Mouse (Mus musculus): ENCODE results near the gene Slco6c1. TPM values are rescaled to one million over a fixed set of nuclear protein-coding genes. Genes with fewer than 3 reads are reported as not detected.

Slco6c1 gene
- total and polyA plus RNA-seq, 3 experiments = not detected

DNA sequence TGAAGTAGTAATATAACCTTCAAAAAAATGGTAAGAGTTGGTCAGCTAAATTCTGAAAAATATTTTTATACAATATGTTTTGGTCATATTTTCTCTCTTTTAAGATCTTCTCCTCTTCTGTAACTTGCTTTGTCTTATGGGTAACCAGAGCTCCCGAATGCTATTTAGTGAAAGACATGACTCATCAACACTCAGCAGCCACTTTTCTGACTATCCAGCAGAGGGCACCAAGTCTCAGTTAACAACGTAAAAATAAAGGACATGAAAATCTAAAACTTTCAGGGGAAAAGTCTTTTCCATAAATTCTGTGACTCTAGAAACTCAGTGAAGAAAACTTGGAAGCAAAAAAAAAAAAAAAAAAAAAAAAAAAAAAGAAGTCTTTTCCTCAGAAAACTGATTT lies 89.6 kb downstream of the Slco6c1 start:
- Histone ChIP-seq H3K36me3 (replicated peaks in 1 of 2; ENCODE audit: control insufficient read depth in 1 of 2, insufficient read depth in 1 of 2, low read length in 1 of 2) (no peaks in the 10 kb centered on the region), H3K4me3 (replicated peaks in 1 of 3; ENCODE audit: low read depth in 2 of 3, low read length in 2 of 3, poor library complexity in 1 of 3) (no peak overlapping the region), H3K27ac (ENCODE audit: insufficient read depth, low read depth) (no peak overlapping the region), H3K27me3 (replicated peaks) (no peaks in the 10 kb centered on the region), H3K79me2 (replicated peaks; ENCODE audit: control insufficient read depth, extremely low read depth, insufficient read depth, poor library complexity, severe bottlenecking) (no peaks in the 10 kb centered on the region), H3K9me3 (replicated peaks; ENCODE audit: low read length) (no peaks in the 10 kb centered on the region), H3K9ac (ENCODE audit: insufficient read depth, low read depth) (no peak overlapping the region), H3K4me1 (ENCODE audit: control insufficient read depth in 1 of 2, insufficient read depth in 2 of 2) (no peaks in the 10 kb centered on the region), H3K4me2 (ENCODE audit: insufficient read depth, low read depth, poor library complexity, severe bottlenecking) (no peak overlapping the region)
- TF ChIP-seq RAD21 (IDR thresholded peaks at IDR 0.05; ENCODE audit: low read depth, low read length) (peak; percentile 52), NRF1 (IDR thresholded peaks at IDR 0.05; ENCODE audit: low read depth, low read length) (no peak), SMC3 (IDR thresholded peaks at IDR 0.05; ENCODE audit: low read depth, low read length) (peak; percentile 11; the same call in 1 of the 2 replicates), CTCF (conservative IDR thresholded peaks at IDR 0.05 in 1 of 2, IDR thresholded peaks at IDR 0.05 in 1 of 2; ENCODE audit: low read depth in 2 of 2, low read length in 2 of 2) (peak in 1 of 2 experiments; percentile 54; a peak in 2 of 4 replicates), NELFE (IDR thresholded peaks at IDR 0.05; ENCODE audit: low read depth, low read length) (no peak)
- dilution Hi-C loops (cut with MboI; ENCODE audit: extremely low pct_ligation_motif_present, extremely low pct_unique_long_range_greater_than_20kb, low sequenced_read_pairs) (no loop called here), in situ Hi-C loops (cut with MboI; ENCODE audit: low pct_ligation_motif_present, low pct_unique_long_range_greater_than_20kb, low sequenced_read_pairs) (loop anchor here (25.0 kb wide), 1 partner anchor 649 kb away; no protein-coding TSS in a partner anchor)
- DNase-seq (ENCODE audit: extremely low read depth) = peak; percentile 57

DNA sequence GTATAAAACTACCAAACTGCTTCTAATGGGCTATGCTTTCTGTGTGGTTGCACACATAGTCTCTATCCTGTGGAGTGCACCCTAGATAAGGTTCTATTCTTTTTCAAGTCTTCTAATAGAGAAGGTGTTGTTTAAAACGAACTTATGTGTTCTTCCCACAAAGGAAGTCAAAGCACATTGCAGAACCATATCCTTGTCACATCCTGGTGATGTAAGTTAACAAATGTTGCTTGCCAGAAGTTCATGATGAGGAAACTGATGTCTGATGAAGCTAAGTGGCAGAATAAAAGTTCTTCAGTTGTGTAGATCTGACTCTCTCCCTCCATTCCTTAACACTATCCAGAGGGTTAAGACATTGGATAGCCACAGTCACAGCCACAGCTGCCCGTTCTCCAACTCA lies 90.1 kb downstream of the Slco6c1 start:
- no peak for DNase-seq (ENCODE audit: extremely low read depth)
- no peaks in the 10 kb centered on the region for H3K27me3 ChIP-seq (replicated peaks)
- no peak overlapping the region for H3K4me3 ChIP-seq (replicated peaks in 1 of 3; ENCODE audit: low read depth in 2 of 3, low read length in 2 of 3, poor library complexity in 1 of 3)
- no peaks in the 10 kb centered on the region for H3K9me3 ChIP-seq (replicated peaks; ENCODE audit: low read length)
- H3K36me3 ChIP-seq (replicated peaks in 1 of 2; ENCODE audit: control insufficient read depth in 1 of 2, insufficient read depth in 1 of 2, low read length in 1 of 2) = no peaks in the 10 kb centered on the region
- no peak overlapping the region for H3K9ac ChIP-seq (ENCODE audit: insufficient read depth, low read depth)
- no peaks in the 10 kb centered on the region for H3K4me1 ChIP-seq (ENCODE audit: control insufficient read depth in 1 of 2, insufficient read depth in 2 of 2)
- in situ Hi-C loops (cut with MboI; ENCODE audit: low pct_ligation_motif_present, low pct_unique_long_range_greater_than_20kb, low sequenced_read_pairs) (loop anchor here (25.0 kb wide), 1 partner anchor 649 kb away; no protein-coding TSS in a partner anchor), dilution Hi-C loops (cut with MboI; ENCODE audit: extremely low pct_ligation_motif_present, extremely low pct_unique_long_range_greater_than_20kb, low sequenced_read_pairs) (no loop called here)
- no peak overlapping the region for H3K4me2 ChIP-seq (ENCODE audit: insufficient read depth, low read depth, poor library complexity, severe bottlenecking)
- H3K27ac ChIP-seq (ENCODE audit: insufficient read depth, low read depth) = no peak overlapping the region
- no peak for TF ChIP-seq IRF4 (IDR thresholded peaks at IDR 0.05; ENCODE audit: low read depth, low read length)
- no peak for TF ChIP-seq UBTF (IDR thresholded peaks at IDR 0.05; ENCODE audit: low read depth, low read length)
- no peak for TF ChIP-seq TBP (conservative IDR thresholded peaks at IDR 0.05; ENCODE audit: low read depth, low read length)
- TF ChIP-seq POLR2A (IDR thresholded peaks at IDR 0.05; ENCODE audit: low read depth, low read length) = no peak
- TF ChIP-seq NRF1 (IDR thresholded peaks at IDR 0.05; ENCODE audit: low read depth, low read length) = no peak
- TF ChIP-seq GABPA (IDR thresholded peaks at IDR 0.05; ENCODE audit: insufficient replicate concordance, low read depth, low read length) = no peak
- no peak for TF ChIP-seq MAFK (IDR thresholded peaks at IDR 0.05; ENCODE audit: insufficient replicate concordance, low read length)
- no peak for TF ChIP-seq CTCF (conservative IDR thresholded peaks at IDR 0.05 in 1 of 2, IDR thresholded peaks at IDR 0.05 in 1 of 2; ENCODE audit: low read depth in 2 of 2, low read length in 2 of 2)
- no peak for TF ChIP-seq ETS1 (conservative IDR thresholded peaks at IDR 0.05; ENCODE audit: low read depth, low read length)
- no peak for TF ChIP-seq PAX5 (IDR thresholded peaks at IDR 0.05; ENCODE audit: low read length)
- TF ChIP-seq MAX (IDR thresholded peaks at IDR 0.05; ENCODE audit: low read length) = no peak
- TF ChIP-seq JUND (conservative IDR thresholded peaks at IDR 0.05; ENCODE audit: low read depth, low read length) = no peak
- TF ChIP-seq RAD21 (IDR thresholded peaks at IDR 0.05; ENCODE audit: low read depth, low read length) = no peak
- TF ChIP-seq MXI1 (IDR thresholded peaks at IDR 0.05; ENCODE audit: low read depth, low read length) = no peak
- no peak for TF ChIP-seq ZKSCAN1 (IDR thresholded peaks at IDR 0.05; ENCODE audit: borderline replicate concordance, low read depth, low read length)
- TF ChIP-seq NELFE (IDR thresholded peaks at IDR 0.05; ENCODE audit: low read depth, low read length) = no peak
- TF ChIP-seq E2F4 (IDR thresholded peaks at IDR 0.05; ENCODE audit: insufficient replicate concordance, low read depth, low read length) = no peak
- no peak for TF ChIP-seq ELF1 (IDR thresholded peaks at IDR 0.05; ENCODE audit: low read depth, low read length)
- TF ChIP-seq USF2 (conservative IDR thresholded peaks at IDR 0.05; ENCODE audit: low read depth, low read length) = no peak
- no peaks in the 10 kb centered on the region for H3K79me2 ChIP-seq (replicated peaks; ENCODE audit: control insufficient read depth, extremely low read depth, insufficient read depth, poor library complexity, severe bottlenecking)

Data from CH12.LX (cell line).